Comparison of ENCODE assay signal across 8 mouse cellular contexts in the genomic region with DNA sequence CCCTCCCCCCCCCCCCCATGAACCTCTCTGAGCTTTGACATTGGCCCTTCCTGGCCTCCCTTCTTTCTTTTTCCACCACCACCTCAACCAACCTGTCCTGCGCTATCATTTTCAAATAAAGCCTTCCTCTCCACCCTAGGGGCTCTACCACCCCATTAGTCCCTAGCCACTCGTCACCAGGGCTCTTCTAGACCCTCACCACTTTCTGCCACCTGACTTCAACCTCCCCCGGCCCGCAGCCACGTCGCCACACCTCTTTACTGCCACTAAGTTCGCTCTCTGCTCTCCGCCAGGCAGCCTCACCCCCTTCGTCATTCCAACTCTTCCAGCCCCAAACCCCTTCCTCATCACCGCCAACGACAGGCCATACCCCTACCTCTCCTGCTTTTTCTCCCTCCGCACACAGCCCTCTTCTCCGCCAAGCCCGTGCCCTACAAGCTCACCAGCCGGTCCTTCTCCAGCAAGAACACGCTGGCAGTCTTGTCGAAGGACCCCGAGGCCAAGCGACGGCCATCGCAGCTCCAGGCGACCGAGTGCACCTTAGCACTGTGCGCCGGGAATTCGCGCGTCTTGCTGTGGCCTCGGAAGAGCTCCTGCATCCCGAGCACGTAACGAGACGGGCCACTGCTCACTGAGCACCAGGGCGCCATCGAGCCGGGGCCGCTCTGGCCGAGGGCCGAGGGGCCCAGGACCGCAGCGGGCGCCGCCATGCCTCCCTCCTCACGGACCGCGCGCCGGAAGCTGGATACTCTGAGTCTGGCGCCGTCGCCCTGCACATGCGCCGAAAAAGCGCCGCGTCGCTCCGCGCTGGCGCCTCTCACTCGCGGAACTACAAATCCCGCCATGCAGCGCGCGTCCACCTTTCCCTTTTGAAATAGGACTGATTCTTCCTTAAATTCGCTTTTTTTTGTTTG. TPM values are rescaled to one million over a fixed set of nuclear protein-coding genes. Genes with fewer than 3 reads are reported as not detected.
DNase-seq lines count a peak whose midpoint lies in the region; ATAC-seq and TF ChIP-seq lines count a peak whose summit lies in the region.

A gene (minus strand): TSS at position 752 of the 914 bp plus-strand sequence.

- H3K27me3 ChIP-seq in heart, embryonic 10.5 days (ENCODE audit: insufficient read depth, poor library complexity, severe bottlenecking), result no peaks in the 10 kb centered on the region; the same call in 1 of the 2 replicates
- no peaks in the 10 kb centered on the region for H3K27me3 ChIP-seq in kidney, embryonic 15.5 days

- no peak for TF ChIP-seq CTCF in bone marrow macrophage, adult 2 months (IDR thresholded peaks at IDR 0.05; ENCODE audit: low read depth, low read length)
- no peak for TF ChIP-seq CTCF in embryonic fibroblast, embryonic 13.5 days (IDR thresholded peaks at IDR 0.05; ENCODE audit: borderline replicate concordance, insufficient read depth, low read length)

- peak; percentile 96 for ATAC-seq in kidney, embryonic 15.5 days (replicated peaks; ENCODE audit: low FRiP score)
- peak; percentile 95 for ATAC-seq in monocyte, adult 5-6 weeks (replicated peaks; ENCODE audit: insufficient number of reproducible peaks, low FRiP score, low TSS enrichment, poor library complexity, severe bottlenecking)

- no peak for TF ChIP-seq POLR2A in bone marrow macrophage, adult 2 months (IDR thresholded peaks at IDR 0.05; ENCODE audit: borderline replicate concordance, low read depth, low read length)
- peak; percentile 80 for TF ChIP-seq POLR2A in embryonic fibroblast, embryonic 13.5 days (IDR thresholded peaks at IDR 0.05; ENCODE audit: low read depth, low read length)

- H3K36me3 ChIP-seq in heart, embryonic 10.5 days, result peaks cover 44% of the 10 kb centered on the region
- H3K36me3 ChIP-seq in kidney, embryonic 15.5 days, result peaks cover 44% of the 10 kb centered on the region

- peak within 1 kb of the TSS; percentile 84 for H3K4me2 ChIP-seq in kidney, embryonic 15.5 days

- peak within 1 kb of the TSS; percentile 95 for H3K9ac ChIP-seq in kidney, embryonic 15.5 days

- H3K27ac ChIP-seq in bone marrow macrophage, adult 2 months (ENCODE audit: insufficient read depth, low read depth, low read length), result 0 out of 2 replicates have a peak within 1 kb of the TSS, but pooled peaks have one; percentile 11
- H3K27ac ChIP-seq in embryonic fibroblast, embryonic 13.5 days (ENCODE audit: insufficient read depth, low read length), result no peak within 1 kb of the TSS
- peak within 1 kb of the TSS; percentile 94 for H3K27ac ChIP-seq in heart, embryonic 10.5 days
- peak within 1 kb of the TSS; percentile 72 for H3K27ac ChIP-seq in kidney, embryonic 15.5 days

- peak within 1 kb of the TSS; percentile 70 for H3K4me3 ChIP-seq in bone marrow macrophage, adult 2 months (ENCODE audit: insufficient read depth, low read length)
- peak within 1 kb of the TSS; percentile 97 for H3K4me3 ChIP-seq in embryonic fibroblast, embryonic 13.5 days (ENCODE audit: insufficient read depth, low read length)
- H3K4me3 ChIP-seq in heart, embryonic 10.5 days, result peak within 1 kb of the TSS; percentile 99
- H3K4me3 ChIP-seq in kidney, embryonic 15.5 days (replicated peaks), result peak within 1 kb of the TSS; percentile 99

- no peaks in the 10 kb centered on the region for H3K9me3 ChIP-seq in heart, embryonic 10.5 days
- H3K9me3 ChIP-seq in kidney, embryonic 15.5 days (replicated peaks), result peaks cover 14% of the 10 kb centered on the region; the same call in 1 of the 2 replicates

- H3K4me1 ChIP-seq in bone marrow macrophage, adult 2 months (ENCODE audit: control insufficient read depth, insufficient read depth, low read length), result peaks cover 5% of the 10 kb centered on the region
- no peaks in the 10 kb centered on the region for H3K4me1 ChIP-seq in embryonic fibroblast, embryonic 13.5 days (ENCODE audit: control insufficient read depth, insufficient read depth, low read length)
- peaks cover 9% of the 10 kb centered on the region for H3K4me1 ChIP-seq in heart, embryonic 10.5 days
- H3K4me1 ChIP-seq in kidney, embryonic 15.5 days, result peaks cover 7% of the 10 kb centered on the region

- WGBS in heart, embryonic 10.5 days, result under 1% methylated on average over 67 of the region's 67 CpGs
- WGBS in kidney, embryonic 15.5 days, result under 1% methylated on average over 67 of the region's 67 CpGs

- DNase-seq in A20 (ENCODE audit: low read depth, low spot score) (peak; percentile 93), liver (peak; percentile 90)
- DNase-seq in heart, embryonic 10.5 days (ENCODE audit: low spot score), result peak; percentile 95
- peak; percentile 85 to 93 for DNase-seq in spleen, postnatal 4 days (ENCODE audit: low spot score in 2 of 2)

RNA-seq across cellular contexts. Expression of the gene that starts here (rescaled TPM):
- 18.2 and 19.6 TPM in 2 replicates for polyA plus RNA-seq in bone marrow macrophage, adult 2 months (2012; ENCODE audit: insufficient read depth, insufficient read length, missing spikeins)
- polyA plus RNA-seq in embryonic fibroblast, embryonic 13.5 days (2011; ENCODE audit: insufficient read length, low read depth, missing spikeins), result 27.8 and 33.2 TPM in 2 replicates
- polyA plus RNA-seq in heart, embryonic 10.5 days (2016; fragmentation: Nextera tagmentation; extraction: Ambion mirVana), result 117 and 141 TPM in 2 replicates
- polyA plus RNA-seq in kidney, embryonic 15.5 days (2015; fragmentation: Nextera tagmentation; extraction: Ambion mirVana), result 118 and 129 TPM in 2 replicates
- total RNA-seq in monocyte, adult 5-6 weeks (2017), result 19.8 to 26.8 TPM (median 22.8 TPM) in 3 replicates
